Mouse (Mus musculus) MN1 (cell line): Measurements from ENCODE around the gene Evl.
A peak's percentile ranks its signal among the peaks of the same experiment; 100 is the strongest.
"Not testable (repeated sequence)": the region's sequence is repeated elsewhere in the genome, so short reads cannot be mapped to it uniquely, and the experiment has no call there.

Experiments
- DNase-seq: peaks from one replicate; pipeline ENCODE4 v3.0.0-alpha.2; 2016; ENCODE audit warnings: low spot score

Gene Evl

DNA sequence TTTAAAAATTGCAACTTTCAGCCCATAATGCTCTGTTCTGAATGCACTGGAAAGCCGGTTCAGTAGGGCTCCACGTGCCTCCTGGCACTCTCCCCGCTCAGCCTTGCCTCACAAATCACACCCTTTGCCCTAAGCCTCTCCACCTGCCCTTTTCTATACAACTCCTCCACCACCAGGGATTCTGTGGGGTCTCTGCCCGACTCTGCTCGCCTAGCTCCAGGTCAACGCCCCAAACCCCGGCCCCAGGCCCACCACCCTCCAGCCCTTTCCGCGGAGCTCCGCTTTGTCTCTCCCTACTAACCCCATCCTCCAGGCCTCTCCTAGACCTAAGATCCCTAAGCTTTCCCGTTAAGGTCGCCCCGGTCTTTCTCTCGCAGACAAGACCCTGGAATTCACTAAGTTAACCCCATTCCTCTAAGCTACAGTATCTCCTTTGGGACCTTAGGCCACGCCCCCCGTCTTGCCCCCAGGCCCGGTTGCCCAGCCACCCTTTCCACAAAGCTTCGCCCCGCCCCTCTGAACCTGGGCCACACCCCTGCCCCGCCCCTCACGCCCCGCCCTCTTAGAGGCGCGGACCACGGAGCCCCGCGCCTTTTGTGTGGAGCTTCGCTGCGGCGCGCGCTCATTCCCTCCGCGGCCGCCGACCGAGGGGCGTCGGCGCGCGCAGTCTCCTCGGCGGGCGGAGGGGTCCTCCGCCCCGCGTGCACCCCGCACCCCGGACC lies at the start of gene Evl:
Gene Evl, plus strand, starts transcription at position 601 of the 722 bp plus-strand sequence.
- DNase-seq = peak; percentile 88

DNA sequence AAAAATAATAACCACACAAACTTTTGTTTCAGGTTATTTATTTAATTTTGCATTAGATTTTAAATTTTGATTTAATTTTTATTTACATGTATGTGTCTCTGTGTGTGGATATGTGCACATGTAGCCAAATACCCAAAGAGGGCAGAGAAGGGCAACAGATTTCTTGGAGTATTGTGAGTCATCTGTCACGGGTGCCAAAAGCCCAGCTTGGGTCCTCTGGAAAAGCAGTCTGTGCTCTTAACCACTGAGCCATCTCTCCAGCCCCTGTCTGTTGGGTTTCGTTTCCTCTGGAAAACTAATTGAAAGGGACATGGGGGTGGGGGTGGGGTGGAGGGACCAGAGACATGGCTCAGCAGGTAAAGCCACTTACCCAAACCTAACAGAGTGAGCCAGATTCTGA lies 48.7 kb upstream of the Evl start:
- DNase-seq = no peak

DNA sequence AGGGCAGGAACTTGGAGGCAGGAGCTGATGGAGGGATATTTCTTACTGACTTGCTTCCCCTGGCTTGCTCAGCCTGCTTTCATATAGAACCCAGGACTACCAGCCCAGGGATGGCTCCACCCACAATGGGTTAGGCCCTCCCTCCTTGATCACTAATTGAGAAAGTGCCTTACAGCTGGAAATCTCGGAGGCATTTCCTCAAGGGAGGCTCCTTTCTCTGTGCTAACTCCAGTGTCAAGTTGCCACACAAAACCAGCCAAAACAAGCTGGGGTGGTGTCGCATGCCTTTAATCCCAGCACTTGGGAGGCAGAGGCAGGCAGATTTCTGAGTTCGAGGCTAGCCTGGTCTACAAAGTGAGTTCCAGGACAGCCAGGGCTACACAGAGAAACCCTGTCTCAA lies 47.5 kb upstream of the Evl start:
- DNase-seq = not testable (repeated sequence)

DNA sequence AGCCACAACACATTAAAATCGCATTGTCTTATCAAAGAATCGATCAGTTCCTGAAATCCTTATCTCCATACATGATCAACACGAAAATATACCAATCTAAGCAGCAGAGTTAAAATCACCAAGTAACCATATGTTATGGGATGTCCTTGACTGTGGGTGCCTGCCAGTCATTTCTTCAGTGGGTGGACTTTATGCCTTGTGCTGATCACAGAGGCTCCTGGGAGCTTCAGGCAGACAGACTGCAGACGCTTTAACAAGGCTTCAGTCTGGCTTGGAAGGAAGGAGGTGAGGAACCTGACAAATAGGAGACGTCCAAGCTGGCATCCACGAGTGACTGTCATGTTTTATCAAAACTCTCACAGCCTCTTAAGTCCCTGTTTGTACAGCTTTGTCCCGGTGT lies 43.9 kb upstream of the Evl start:
- DNase-seq = no peak

DNA sequence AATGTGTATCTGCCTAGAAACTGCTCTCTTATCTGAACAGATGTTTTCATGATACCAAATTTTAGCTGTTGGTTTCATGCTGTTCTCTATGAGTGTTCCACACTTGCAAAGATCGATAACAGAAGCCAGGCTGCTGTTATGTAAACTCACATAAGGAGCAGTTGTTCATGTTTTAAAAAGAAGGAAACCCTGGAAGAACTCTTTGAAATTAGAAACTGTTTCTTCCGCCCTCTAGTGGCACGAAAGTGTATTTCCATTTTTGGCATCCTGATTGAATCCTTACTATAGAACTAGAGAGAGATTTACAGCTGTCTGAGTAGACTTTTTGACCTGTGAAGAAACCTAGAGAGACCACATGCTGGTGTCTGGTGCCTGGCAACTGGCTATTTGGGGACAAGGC lies 43.5 kb upstream of the Evl start:
- DNase-seq = peak; percentile 55

DNA sequence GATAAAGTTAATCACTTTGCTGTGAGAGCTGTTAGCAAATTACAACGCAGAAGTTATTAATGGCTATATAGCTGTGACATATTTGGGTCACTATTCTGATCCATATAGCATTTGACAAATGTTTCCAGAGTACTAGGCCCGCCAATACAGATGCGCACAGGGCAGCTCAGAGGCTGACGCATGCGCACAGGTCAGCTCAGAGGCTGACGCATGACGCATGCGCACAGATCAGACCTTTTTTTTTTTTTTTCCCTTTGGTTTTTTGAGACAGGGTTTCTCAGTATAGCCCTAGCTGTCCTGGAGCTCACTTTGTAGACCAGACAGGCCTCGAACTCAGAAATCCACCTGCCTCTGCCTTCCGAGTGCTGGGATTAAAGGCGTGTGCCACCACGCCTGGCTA lies 39.1 kb upstream of the Evl start:
- DNase-seq = no peak

DNA sequence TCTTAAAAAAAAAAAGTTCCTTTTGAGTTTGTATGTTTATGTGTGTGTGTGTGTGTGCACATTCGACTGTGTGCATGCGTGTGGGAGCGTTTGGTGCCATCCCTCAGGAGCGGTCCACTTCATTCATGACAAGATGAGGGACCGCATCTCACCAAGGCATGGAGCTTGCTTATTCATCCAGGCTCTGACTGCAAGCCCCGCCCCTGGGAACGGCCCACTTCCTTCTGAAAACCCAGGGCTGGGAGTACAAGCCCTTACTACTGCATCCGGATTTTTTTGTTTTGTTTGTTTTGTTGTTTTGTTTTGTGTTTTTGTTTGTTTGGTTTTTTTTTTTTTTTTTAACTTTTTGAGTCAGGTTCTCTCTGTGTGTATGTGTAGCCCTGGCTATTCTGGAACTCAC lies 35.1 kb upstream of the Evl start:
- DNase-seq = no peak

DNA sequence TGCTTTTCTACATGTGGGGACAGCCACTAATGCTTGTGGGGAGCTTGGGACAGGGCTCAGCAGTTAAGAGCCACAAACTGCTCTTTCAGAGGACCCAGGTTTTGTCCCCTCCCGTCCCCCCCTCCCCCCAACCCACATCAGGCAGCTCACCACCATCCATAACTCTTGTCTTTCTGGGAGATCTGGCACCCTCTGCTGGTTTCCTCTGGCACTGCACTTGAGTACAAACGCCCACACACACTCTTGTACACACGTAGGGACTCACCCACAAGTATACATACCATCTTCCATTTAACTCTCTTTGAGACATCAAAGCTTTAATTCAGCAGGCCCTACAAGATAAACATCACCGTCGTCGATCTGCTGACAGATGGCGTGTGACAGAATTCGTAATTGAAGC lies 25.3 kb upstream of the Evl start:
- DNase-seq = no peak

DNA sequence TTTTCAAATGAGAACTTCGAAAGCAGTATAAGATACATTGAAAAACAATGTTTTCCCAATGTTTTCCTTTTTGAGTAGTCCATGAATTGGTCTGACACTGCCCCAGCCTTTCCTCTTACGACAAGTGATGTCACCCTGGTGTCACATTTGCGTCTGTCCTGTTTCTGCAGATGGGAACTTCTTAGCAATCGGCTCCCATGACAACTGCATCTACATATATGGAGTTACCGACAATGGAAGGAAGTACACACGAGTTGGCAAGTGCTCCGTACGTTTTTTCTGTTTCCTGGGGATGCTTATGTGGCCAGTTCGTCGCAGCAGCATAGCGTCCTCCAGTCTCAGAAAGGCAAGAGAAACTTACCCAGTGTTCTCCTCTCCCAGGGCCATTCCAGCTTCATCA lies 20.0 kb upstream of the Evl start:
- DNase-seq = no peak

DNA sequence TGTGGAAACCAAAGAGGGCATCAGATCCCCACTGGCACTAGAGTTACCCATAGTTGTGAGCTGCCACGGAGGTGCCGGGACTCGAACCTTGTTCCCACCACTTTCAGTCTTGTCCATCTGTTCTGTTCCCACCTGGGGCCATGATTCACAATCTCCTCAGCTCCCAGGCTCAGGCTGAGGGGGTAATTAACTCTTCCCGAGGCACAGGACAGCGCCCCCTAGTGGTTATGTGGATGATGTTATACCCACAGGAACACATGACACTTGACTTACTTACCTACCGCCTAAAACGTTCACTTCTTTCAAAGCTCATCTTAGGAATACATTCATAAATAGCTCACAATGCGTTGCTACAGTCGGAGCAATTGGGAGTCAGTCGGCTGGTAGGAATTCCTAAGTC lies 18.1 kb upstream of the Evl start:
- no peak for DNase-seq

DNA sequence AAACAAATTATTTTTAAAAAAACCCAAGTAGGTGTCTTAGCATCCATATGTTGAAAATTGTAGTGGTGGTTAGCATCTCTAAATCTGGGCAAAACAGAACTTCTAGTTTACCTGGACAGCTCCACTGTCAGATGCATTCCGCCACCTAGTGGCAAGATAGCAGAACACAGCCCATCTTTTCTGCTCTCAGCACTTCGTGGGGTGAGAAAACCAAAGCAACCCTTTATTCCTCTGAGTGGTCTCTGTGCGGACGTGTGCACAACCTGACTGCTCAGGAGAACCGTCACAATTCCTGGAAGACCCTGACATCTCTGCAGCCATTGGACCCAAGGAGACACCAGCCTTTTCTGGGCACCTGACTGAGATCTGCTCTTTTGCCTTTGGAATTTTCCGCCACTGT lies 13.4 kb upstream of the Evl start:
- peak; percentile 55 for DNase-seq

DNA sequence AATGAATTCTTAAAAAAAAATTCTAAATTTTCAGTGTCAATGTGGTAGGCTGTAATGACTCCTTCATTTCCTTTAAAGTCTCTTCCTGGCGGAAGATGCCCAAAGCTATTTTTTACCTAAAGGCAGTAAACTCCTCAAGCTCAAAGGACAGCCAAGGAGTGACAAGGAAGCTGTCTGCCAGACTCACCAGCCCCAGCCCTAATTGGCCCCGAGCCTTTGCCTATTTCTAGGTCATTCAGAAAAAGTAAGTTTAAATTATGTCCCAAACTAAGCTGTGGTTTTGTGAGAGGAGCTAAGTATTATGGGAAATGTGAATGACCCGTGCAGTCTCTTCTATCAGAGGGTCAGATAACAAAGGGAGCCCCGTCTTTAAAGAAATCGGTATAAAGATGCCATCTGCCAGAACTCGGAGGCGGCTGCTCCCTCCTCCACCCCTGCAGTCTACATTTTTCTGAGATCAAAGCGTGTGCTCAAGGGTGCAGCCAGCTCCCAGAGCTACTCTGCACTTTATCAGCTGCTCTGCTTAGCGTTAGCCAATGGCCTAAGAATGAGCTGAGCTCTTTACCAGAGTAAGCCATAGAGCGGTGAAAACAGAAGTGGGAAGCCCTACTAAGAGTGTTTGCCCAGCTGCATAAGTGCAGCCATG lies 7.9 kb upstream of the Evl start:
- peak; percentile 48 for DNase-seq

DNA sequence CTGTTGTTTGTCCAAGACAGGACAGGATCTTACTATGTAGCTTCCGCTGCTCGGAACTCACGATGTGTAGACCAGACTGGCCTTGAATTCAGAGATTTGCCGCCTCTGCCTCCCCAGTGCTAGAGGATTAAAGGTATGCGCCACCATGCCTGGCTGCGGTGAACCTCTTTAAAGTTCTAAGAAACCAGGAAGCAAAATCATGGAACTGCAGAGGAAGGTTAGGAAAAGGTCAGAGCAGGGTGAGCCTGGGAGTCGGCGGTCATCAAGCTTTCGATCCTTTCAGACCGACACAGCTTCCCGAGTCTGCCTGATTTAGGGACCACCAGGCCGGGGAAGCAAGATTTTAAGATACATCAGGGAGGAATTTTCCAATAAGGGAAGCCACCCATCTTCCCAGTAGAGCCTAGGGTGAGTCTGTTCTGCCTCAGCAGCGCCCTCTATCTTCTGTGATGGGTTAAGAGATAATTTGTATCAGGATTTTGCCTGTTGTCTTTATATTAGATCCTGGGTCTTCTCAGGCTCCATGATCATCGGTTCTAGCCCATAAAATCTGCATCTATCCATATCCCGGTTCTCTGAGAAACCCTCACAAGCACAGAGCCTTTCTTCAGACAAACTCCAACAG lies 7.2 kb upstream of the Evl start:
- DNase-seq = peak; percentile 26

DNA sequence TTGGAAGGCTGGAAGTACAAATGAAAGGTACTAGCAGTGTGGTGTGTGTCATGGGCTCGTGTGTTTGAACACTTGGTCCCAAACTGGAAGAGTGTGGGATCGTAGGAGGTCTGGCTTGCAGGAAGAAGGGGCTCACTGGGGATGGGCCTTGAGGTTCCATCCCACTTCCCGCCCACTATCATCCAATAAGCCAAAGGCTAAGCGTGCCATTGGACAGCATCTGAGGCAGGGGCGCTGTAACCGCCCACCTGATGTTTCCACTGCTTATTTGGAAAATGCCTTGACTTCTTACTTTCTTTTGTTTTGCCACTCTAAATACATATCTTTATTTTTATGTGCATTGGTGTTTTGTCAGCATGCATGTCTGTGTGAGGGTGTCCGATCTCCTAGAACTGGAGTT lies 2.8 kb upstream of the Evl start:
- no peak for DNase-seq

DNA sequence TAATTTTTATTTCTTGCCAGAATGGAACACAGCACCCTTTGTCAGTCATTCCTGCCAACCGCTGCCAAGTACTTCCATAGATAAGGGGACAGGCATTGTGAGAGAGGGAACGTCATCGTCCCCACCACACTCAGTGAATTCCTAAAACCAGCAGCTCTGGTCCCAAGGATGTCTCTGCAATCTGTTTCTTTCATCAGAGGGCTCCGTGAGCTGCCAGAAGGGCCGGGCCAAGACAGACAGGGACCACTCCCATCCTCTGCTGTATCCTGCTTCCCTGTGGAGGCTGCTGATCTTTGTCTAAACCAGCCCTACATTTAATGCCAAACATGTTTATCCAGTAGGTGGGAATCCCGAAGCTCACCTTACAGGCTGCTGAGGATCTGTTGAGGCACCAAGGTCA lies 1.4 kb upstream of the Evl start:
- peak; percentile 14 for DNase-seq

DNA sequence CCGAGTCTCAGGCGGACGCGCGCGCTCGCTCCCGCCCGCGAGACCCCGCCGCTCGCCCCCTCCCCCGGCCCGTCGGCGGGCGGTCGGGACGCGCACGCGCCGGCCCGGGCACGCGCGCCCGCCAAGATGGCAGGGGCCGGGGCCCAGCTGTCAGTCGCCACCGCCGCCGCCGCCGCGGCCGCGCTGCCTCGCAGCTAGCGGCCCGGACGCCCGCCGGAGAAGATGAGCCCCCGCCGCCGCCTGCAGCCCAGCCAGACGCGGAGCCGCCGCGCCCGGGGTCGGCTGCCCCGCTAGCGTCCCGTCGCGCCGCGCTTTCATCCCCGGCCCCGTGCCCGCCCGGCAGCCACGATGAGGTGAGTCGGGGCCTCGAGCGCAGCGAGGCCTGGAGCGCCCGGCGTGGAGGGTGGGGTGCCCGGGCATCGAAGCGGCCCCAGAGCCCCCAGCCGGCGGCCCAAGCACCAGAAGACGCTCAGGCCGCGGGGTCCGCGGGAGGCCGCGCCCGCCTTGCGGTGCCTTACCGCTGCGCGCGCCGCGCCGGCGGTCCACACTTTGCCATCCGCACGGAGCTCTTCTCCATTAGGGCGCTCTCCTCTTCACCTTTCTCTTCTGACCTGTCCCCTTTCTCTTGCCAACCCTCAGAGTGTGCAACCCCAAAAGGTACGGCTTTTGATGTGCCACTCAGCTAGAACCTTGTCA lies 489 bp downstream of the Evl start:
- no peak for DNase-seq

DNA sequence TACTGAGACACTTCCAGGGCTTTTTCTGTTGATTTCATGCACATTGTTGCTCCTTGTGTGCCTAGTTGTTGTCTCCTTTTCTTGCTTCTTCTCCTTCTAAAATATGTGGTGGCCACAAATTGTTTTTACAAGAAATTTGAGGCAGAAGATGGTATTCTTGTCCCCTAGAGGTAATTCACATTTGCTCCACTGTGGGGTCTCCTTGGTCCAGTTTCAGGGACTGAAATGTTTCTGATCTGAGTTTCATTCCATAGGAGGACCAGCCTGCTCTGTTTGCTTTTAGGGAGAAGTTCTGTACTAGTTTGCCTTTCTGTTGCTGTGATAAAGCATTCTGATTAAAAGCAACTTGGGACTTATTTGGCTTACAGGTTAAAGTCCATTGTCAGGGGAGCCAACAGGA lies 3.7 kb downstream of the Evl start:
- DNase-seq = no peak

DNA sequence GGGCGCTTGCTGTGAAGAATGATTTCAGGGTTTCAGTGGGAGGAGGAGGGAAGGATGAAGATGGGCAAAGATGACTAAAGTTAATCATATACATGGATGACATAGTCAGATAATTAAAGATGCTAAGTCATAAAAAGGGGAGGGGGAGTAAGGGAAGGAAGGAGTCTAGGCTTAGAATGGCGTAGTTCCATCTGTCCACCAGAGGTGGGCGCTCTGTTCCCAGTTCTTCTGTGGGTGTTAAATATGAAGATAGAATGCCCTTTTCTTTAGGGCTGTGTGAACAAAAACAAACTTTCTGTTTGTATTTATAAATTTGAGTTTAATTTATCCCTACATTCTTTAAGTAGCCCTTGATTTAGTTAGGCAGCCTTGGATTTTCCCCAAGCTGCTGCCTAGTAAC lies 8.7 kb downstream of the Evl start:
- no peak for DNase-seq

DNA sequence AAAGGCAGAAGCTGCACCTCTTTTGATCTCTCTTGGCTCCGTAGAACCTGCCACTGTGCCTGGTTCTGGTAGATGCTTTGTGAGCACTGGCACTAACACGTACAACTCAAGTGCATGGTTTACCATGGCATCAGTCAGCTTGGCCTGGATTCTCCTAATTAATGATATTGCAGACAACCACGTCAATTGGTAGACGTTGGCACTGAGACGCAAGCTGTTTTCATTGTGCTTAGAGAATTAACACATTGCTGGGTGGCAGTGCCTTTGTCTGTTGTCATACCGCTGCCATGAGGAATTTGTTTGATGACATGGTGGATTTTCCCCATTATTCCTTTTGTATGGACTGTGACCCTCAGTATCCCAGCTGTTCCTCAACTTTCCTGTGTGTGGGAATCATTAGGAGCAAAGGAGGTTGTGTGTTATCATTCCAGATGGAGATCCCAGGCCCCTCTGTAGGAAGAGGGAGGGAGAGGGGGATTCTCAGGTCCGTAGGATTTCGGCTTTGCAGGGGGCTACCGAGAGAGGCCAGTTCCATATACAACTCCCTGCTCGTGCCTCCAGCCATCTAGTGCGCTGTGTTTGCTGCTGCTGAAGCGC lies 10.5 kb downstream of the Evl start:
- no peak for DNase-seq

DNA sequence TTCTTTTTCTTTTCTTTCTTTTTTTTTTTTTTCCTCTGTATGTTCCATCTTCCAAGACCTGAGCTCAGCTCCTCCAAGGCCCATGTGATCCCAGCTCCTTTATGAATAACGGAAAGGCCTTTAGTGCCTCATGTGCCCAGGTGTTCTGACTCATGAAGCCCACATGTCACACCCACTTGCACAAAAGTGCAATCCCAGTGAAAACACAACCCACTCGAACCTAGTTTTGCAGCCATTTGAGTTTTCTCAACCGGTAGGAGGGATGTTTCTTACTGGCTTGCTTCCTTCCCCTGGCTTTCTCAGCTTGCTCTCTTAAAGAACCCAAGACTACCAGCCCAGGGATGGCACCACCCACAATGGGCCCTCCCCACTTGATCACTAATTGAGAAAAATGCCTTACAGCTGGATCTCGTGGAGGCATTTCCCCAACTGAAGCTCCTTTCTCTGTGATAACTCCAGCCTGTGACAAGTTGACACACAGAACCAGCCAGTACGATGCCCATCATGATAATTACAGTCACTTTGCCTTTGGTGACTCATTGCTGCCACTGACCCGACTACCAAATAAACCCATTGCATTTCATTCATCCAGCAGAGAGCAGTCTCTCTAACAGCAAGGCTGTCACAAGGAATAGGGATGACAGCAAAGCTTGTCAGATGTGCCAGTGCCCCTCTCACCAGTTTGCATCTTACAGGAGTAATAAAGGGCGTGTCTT lies 24.8 kb downstream of the Evl start:
- DNase-seq = peak; percentile 17

DNA sequence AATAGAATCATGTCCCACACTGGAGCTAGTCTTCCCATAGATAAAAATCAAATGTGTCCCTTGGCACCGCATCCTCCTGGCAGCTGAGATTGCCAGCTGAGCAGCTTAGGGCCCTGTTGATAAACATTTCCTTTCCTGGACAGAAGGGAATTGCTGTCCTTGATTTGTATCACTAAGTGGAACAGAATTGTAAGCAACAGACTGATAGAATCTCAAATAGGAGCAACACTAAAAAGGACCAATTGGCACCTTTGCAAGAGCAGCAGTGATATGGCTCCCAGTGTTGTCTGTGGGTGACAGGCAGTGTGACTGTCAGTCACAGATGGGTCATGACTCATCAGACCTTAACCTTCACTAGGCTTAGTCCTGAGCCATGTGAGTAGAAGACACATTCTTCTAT lies 29.3 kb downstream of the Evl start:
- DNase-seq = peak; percentile 7

DNA sequence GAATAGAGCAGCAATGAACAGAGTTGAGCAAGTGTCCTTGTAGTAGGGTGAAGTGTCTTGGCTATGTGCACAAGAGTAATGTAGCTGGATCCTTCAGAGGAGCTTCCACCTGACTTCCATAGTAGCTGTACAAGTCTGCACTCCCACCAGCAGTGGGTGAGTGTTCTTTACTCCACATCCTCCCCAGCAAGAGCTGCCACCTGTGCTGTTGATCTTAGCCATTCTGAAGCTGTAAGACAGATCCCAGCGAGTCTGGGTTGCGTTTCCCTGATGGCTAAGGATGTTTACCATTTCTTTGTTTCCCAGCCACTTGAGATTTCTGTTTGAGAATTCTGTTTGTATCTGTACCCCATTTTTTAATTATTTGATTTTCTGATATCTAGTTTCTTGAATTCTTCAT lies 35.6 kb downstream of the Evl start:
- no peak for DNase-seq
